Mouse (Mus musculus): ENCODE data around the gene Lmntd1. TPM values are rescaled to one million over a fixed set of nuclear protein-coding genes. Genes with fewer than 3 reads are reported as not detected.
"Not testable (repeated sequence)": the region's sequence is repeated elsewhere in the genome, so short reads cannot be mapped to it uniquely, and the experiment has no call there.

Gene Lmntd1
- polyA plus RNA-seq, 1 experiment from 2014 or later, result 0.75 TPM

- WGBS, result under 1% methylated on average over 34 of the region's 37 CpGs
Measured at GRCm38 (mm10) chr6:145340657-145341146, 273.4 kb downstream of the Lmntd1 start.

DNA sequence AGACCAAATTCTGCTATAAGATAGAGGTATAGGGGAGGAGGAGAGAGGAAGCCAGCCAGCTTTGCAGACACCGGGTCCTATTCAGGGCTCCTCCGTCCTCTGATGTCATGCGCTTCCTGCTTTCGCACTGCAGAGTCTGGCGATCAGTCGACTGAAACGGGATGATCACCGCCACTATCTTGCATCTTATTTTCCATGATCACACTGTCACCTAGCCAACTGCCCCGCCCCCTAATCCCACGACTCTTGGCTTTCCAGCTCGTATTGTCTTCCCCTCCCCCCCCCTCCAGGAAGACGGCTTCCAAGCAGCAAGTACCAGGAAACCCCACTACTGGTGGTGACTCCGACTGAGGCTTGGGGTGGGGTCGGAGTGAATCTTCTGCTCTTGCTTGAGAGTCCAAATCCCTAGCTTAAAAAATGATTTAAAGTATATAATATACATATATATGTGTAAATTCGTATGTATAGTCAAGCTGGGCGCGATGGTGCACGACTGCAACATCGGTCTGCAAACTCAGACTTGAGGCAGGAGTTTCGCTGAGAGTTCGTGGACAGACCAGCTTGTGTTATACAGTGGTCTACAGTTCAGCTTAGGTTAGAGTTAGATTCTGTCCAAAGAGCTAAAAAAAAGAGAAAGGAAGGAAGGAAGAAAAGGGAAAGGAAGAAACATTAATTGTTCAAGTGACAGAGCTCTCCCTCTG is 274.0 kb downstream of the Lmntd1 start:
- peak overlapping the region; percentile 65 for H3K9ac ChIP-seq (ENCODE audit: low read depth, low read length)
- H3K4me1 ChIP-seq (ENCODE audit: control insufficient read depth, insufficient read depth, low read length), result peaks cover 17% of the 10 kb centered on the region
- H3K4me2 ChIP-seq (ENCODE audit: low read depth, low read length), result peak overlapping the region; percentile 95
- H3K9me3 ChIP-seq (ENCODE audit: control insufficient read depth, low read length), result no peaks in the 10 kb centered on the region
- peak overlapping the region; percentile 88 for H3K27ac ChIP-seq (ENCODE audit: low read length)
- no peaks in the 10 kb centered on the region for H3K27me3 ChIP-seq (replicated peaks; ENCODE audit: control insufficient read depth, insufficient read depth, low read length)
- H3K36me3 ChIP-seq (ENCODE audit: control insufficient read depth, insufficient read depth, low read length), result no peaks in the 10 kb centered on the region
- H3K4me3 ChIP-seq (ENCODE audit: low read length), result peak overlapping the region; percentile 55
- ATAC-seq, result peak; percentile 39
- WGBS, result under 1% methylated on average over 21 of the region's 21 CpGs

More at GRCm38 (mm10) chr6:145340657-145341146, 273.4 kb downstream of the Lmntd1 start:
- Histone ChIP-seq H3K27me3 (replicated peaks; ENCODE audit: control insufficient read depth, insufficient read depth, low read length) (no peaks in the 10 kb centered on the region), H3K27ac (ENCODE audit: low read length) (peak overlapping the region; percentile 88), H3K9me3 (ENCODE audit: control insufficient read depth, low read length) (no peaks in the 10 kb centered on the region), H3K9ac (ENCODE audit: low read depth, low read length) (peak overlapping the region; percentile 65), H3K4me2 (ENCODE audit: low read depth, low read length) (peak overlapping the region; percentile 95), H3K36me3 (ENCODE audit: control insufficient read depth, insufficient read depth, low read length) (no peaks in the 10 kb centered on the region), H3K4me1 (ENCODE audit: control insufficient read depth, insufficient read depth, low read length) (peaks cover 17% of the 10 kb centered on the region), H3K4me3 (ENCODE audit: low read length) (peak overlapping the region; percentile 55)
- peak; percentile 94 for ATAC-seq

GRCm38 (mm10) chr6:145338571-145339294 is 275.4 kb downstream of the Lmntd1 start:
- peak overlapping the region; percentile 88 for H3K27ac ChIP-seq (ENCODE audit: low read length)
- ATAC-seq, result peak; percentile 26
- H3K27me3 ChIP-seq (replicated peaks; ENCODE audit: control insufficient read depth, insufficient read depth, low read length), result no peaks in the 10 kb centered on the region
- H3K4me3 ChIP-seq (ENCODE audit: low read length), result no peak overlapping the region
- peaks cover 17% of the 10 kb centered on the region for H3K4me1 ChIP-seq (ENCODE audit: control insufficient read depth, insufficient read depth, low read length)
- 43% methylated on average over 12 of the region's 12 CpGs for WGBS
- peak overlapping the region; percentile 18 for H3K9ac ChIP-seq (ENCODE audit: low read depth, low read length)
- H3K36me3 ChIP-seq (ENCODE audit: control insufficient read depth, insufficient read depth, low read length), result no peaks in the 10 kb centered on the region
- H3K4me2 ChIP-seq (ENCODE audit: low read depth, low read length), result peak overlapping the region; percentile 36
- H3K9me3 ChIP-seq (ENCODE audit: control insufficient read depth, low read length), result no peaks in the 10 kb centered on the region

- not testable (repeated sequence) for H3K9ac ChIP-seq (ENCODE audit: low read depth, low read length); H3K4me2 ChIP-seq (ENCODE audit: low read depth, low read length); H3K4me3 ChIP-seq (ENCODE audit: low read length); H3K9me3 ChIP-seq (ENCODE audit: control insufficient read depth, low read length); H3K36me3 ChIP-seq (ENCODE audit: control insufficient read depth, insufficient read depth, low read length); ATAC-seq; H3K27ac ChIP-seq (ENCODE audit: low read length); H3K27me3 ChIP-seq (replicated peaks; ENCODE audit: control insufficient read depth, insufficient read depth, low read length)
- H3K4me1 ChIP-seq (ENCODE audit: control insufficient read depth, insufficient read depth, low read length), result peaks cover 17% of the 10 kb centered on the region
- 79% methylated on average over 6 of the region's 6 CpGs for WGBS
Measured at GRCm38 (mm10) chr6:145337521-145337920, 276.6 kb downstream of the Lmntd1 start.

GRCm38 (mm10) chr6:145335876-145336768 is 278.0 kb downstream of the Lmntd1 start:
- WGBS, result 45% methylated on average over 18 of the region's 18 CpGs
- 0 out of 2 replicates have a peak overlapping the region, but pooled peaks have one; percentile 24 for H3K27ac ChIP-seq (ENCODE audit: low read length)
- H3K4me1 ChIP-seq (ENCODE audit: control insufficient read depth, insufficient read depth, low read length), result peaks cover 17% of the 10 kb centered on the region
- no peak overlapping the region for H3K4me3 ChIP-seq (ENCODE audit: low read length)
- H3K27me3 ChIP-seq (replicated peaks; ENCODE audit: control insufficient read depth, insufficient read depth, low read length), result no peaks in the 10 kb centered on the region
- no peaks in the 10 kb centered on the region for H3K9me3 ChIP-seq (ENCODE audit: control insufficient read depth, low read length)
- no peak overlapping the region for H3K4me2 ChIP-seq (ENCODE audit: low read depth, low read length)
- H3K36me3 ChIP-seq (ENCODE audit: control insufficient read depth, insufficient read depth, low read length), result no peaks in the 10 kb centered on the region
- H3K9ac ChIP-seq (ENCODE audit: low read depth, low read length), result no peak overlapping the region
- peak; percentile 24 for ATAC-seq

DNA sequence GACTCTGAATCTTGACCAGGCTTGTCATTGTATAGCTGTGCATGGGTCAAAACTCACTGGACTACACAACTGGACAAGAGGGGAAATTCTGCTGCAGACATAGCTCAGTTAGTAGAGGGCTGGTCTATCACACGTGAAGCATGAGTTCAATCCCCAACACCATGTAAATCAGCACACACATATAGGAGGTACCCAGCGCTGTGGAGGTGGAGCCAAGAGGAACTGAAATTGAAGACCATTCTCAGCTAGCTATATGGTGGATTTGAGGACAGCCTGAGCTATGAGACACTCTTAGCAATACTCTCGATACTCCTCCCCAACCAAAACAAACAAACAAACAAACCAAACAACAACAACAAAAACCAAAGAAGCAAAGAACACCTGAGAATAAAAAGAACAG is 279.9 kb downstream of the Lmntd1 start:
- Histone ChIP-seq H3K9ac (ENCODE audit: low read depth, low read length) (no peak overlapping the region), H3K36me3 (ENCODE audit: control insufficient read depth, insufficient read depth, low read length) (no peaks in the 10 kb centered on the region), H3K4me1 (ENCODE audit: control insufficient read depth, insufficient read depth, low read length) (peaks cover 11% of the 10 kb centered on the region), H3K27ac (ENCODE audit: low read length) (no peak overlapping the region), H3K4me3 (ENCODE audit: low read length) (no peak overlapping the region), H3K9me3 (ENCODE audit: control insufficient read depth, low read length) (no peaks in the 10 kb centered on the region), H3K27me3 (replicated peaks; ENCODE audit: control insufficient read depth, insufficient read depth, low read length) (no peaks in the 10 kb centered on the region), H3K4me2 (ENCODE audit: low read depth, low read length) (no peak overlapping the region)
- WGBS, result 80% methylated on average over 3 of the region's 3 CpGs
- ATAC-seq, result no peak

GRCm38 (mm10) chr6:145326141-145326806 is 287.8 kb downstream of the Lmntd1 start:
- H3K9ac ChIP-seq (ENCODE audit: low read depth, low read length), result no peak overlapping the region
- H3K4me1 ChIP-seq (ENCODE audit: control insufficient read depth, insufficient read depth, low read length), result peaks cover 23% of the 10 kb centered on the region
- H3K27ac ChIP-seq (ENCODE audit: low read length), result no peak overlapping the region
- WGBS, result 81% methylated on average over 12 of the region's 12 CpGs
- no peaks in the 10 kb centered on the region for H3K36me3 ChIP-seq (ENCODE audit: control insufficient read depth, insufficient read depth, low read length)
- H3K4me2 ChIP-seq (ENCODE audit: low read depth, low read length), result no peak overlapping the region
- H3K4me3 ChIP-seq (ENCODE audit: low read length), result no peak overlapping the region
- no peaks in the 10 kb centered on the region for H3K27me3 ChIP-seq (replicated peaks; ENCODE audit: control insufficient read depth, insufficient read depth, low read length)
- no peak for ATAC-seq
- H3K9me3 ChIP-seq (ENCODE audit: control insufficient read depth, low read length), result peaks cover 4% of the 10 kb centered on the region; the same call in 1 of the 2 replicates

- Histone ChIP-seq H3K27me3 (replicated peaks; ENCODE audit: control insufficient read depth, insufficient read depth, low read length) (no peaks in the 10 kb centered on the region), H3K9ac (ENCODE audit: low read depth, low read length) (no peak overlapping the region), H3K36me3 (ENCODE audit: control insufficient read depth, insufficient read depth, low read length) (no peaks in the 10 kb centered on the region), H3K27ac (ENCODE audit: low read length) (0 out of 2 replicates have a peak overlapping the region, but pooled peaks have one; percentile 57), H3K4me2 (ENCODE audit: low read depth, low read length) (no peak overlapping the region), H3K9me3 (ENCODE audit: control insufficient read depth, low read length) (peaks cover 4% of the 10 kb centered on the region; the same call in 1 of the 2 replicates), H3K4me3 (ENCODE audit: low read length) (no peak overlapping the region), H3K4me1 (ENCODE audit: control insufficient read depth, insufficient read depth, low read length) (peaks cover 27% of the 10 kb centered on the region)
- ATAC-seq, result no peak
- WGBS, result 47% methylated on average over 6 of the region's 6 CpGs
Measured at GRCm38 (mm10) chr6:145325095-145325494, 289.0 kb downstream of the Lmntd1 start.

Measured in intestine, embryonic 16.5 days (tissue).